Mouse (Mus musculus): ENCODE measurements at regions not wholly inside any gene's neighbourhood (a gene's known extent, or its start where the extent isn't known, plus 50 kb on each side); places are given as distances from the start of the nearest gene placed in this dataset.

- Histone ChIP-seq H3K36me3 (ENCODE audit: poor library complexity, severe bottlenecking) (no peaks in the 10 kb centered on the region), H3K27me3 (no peaks in the 10 kb centered on the region), H3K9ac (no peak overlapping the region), H3K4me3 (no peak overlapping the region), H3K27ac (no peak overlapping the region), H3K4me1 (no peaks in the 10 kb centered on the region), H3K4me2 (no peak overlapping the region), H3K9me3 (replicated peaks) (no peaks in the 10 kb centered on the region)
- ATAC-seq, result peak; percentile 36; the same call in 1 of the 2 replicates
- 56% methylated on average over 3 of the region's 3 CpGs for WGBS
Observed at GRCm38 (mm10) chr4:9935949-9936348, 938.3 kb upstream of the 2610301B20Rik start.

DNA sequence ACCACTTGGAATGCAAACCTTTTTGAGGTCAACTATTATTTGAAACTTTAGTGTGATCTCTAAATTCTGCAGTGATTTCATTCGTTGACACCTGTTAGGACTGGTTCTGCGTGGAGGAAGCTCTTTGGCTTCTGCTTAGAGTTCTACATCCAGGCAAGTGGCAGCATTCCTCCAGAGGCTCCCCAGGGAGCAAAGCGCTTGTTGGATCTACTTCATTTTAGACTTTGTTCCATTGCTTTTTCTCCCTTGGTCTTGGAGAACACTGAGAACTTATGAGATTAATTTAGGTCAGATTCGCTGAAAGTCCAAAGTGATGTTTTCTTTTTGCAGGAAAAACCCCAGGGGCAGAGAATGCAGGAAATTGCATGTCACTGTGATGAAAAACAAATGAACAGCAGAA, 922.9 kb upstream of the 2610301B20Rik start:
- H3K4me1 ChIP-seq, result no peaks in the 10 kb centered on the region
- H3K9me3 ChIP-seq (replicated peaks), result no peaks in the 10 kb centered on the region
- no peak overlapping the region for H3K9ac ChIP-seq
- 92% methylated on average over 4 of the region's 4 CpGs for WGBS
- no peaks in the 10 kb centered on the region for H3K36me3 ChIP-seq (ENCODE audit: poor library complexity, severe bottlenecking)
- no peak overlapping the region for H3K4me3 ChIP-seq
- no peak overlapping the region for H3K27ac ChIP-seq
- no peak overlapping the region for H3K4me2 ChIP-seq
- ATAC-seq, result no peak
- no peaks in the 10 kb centered on the region for H3K27me3 ChIP-seq

DNA sequence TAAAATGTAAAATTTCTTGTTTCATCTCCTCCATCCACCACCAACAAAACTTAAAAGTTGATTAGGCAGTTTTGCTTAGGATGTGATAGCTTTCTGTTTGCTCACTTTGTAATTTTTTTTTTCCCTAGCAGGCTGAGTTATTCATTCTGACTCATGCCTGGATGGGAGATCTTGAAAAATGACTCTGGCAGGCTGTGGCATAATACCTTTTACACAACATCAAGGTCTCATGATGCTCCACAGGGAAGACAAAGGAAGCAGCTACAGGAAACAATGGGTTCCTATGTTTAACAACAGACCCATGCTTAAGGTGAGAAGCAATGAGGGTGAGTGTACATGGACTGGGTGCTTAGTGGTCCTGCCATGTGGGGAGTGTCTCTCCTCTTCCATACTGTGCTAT, 899.7 kb upstream of the 2610301B20Rik start:
- Histone ChIP-seq H3K36me3 (ENCODE audit: poor library complexity, severe bottlenecking) (no peaks in the 10 kb centered on the region), H3K27ac (no peak overlapping the region), H3K4me2 (no peak overlapping the region), H3K9me3 (replicated peaks) (no peaks in the 10 kb centered on the region), H3K4me1 (no peaks in the 10 kb centered on the region), H3K27me3 (no peaks in the 10 kb centered on the region), H3K4me3 (no peak overlapping the region), H3K9ac (no peak overlapping the region)
- no peak for ATAC-seq

- Histone ChIP-seq H3K27ac (no peak overlapping the region), H3K36me3 (ENCODE audit: poor library complexity, severe bottlenecking) (no peaks in the 10 kb centered on the region), H3K4me1 (no peaks in the 10 kb centered on the region), H3K4me2 (no peak overlapping the region), H3K9ac (no peak overlapping the region), H3K9me3 (replicated peaks) (no peaks in the 10 kb centered on the region), H3K27me3 (no peaks in the 10 kb centered on the region), H3K4me3 (no peak overlapping the region)
- no peak for ATAC-seq
- 89% methylated on average over 3 of the region's 3 CpGs for WGBS
Observed at GRCm38 (mm10) chr4:9981354-9982040, 892.8 kb upstream of the 2610301B20Rik start.

DNA sequence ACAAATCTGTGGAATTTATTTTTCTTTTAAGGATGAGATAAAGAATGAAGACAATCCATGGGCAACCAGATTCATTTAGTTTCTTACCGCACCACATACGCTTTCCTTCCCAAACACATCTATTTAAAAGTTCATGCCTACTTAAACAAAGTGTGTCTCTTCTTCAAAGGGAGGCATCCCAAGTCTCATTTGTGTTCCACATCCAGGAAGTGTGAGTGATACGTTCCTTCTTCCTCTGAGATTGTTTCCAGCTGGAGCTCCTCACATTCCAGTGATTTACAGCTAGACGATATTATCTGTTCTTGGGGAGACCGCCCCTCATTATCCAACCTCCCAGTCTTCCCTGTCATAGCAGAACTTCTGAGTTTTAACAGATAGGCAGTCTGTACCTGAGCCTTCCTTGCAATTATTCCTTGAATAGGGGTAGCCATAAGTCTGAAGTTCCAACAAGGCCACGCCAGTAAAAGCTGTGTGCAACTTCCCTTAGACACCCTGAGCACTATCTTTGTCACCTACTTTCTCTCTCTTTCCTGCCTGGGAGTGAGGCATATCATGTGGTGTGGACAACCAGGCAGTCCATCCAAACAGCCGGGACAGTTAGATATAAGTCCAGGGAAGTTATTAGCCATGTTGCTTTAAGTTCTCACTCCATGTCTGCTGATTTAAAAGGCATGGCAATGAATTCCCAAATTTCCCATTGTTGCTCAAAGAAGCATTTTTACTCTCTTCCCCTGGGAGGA, 891.3 kb upstream of the 2610301B20Rik start:
- ATAC-seq, result no peak
- Histone ChIP-seq H3K4me2 (no peak overlapping the region), H3K9me3 (replicated peaks) (no peaks in the 10 kb centered on the region), H3K4me1 (no peaks in the 10 kb centered on the region), H3K4me3 (no peak overlapping the region), H3K36me3 (ENCODE audit: poor library complexity, severe bottlenecking) (no peaks in the 10 kb centered on the region), H3K27ac (no peak overlapping the region), H3K27me3 (no peaks in the 10 kb centered on the region), H3K9ac (no peak overlapping the region)
- WGBS, result 91% methylated on average over 7 of the region's 7 CpGs

DNA sequence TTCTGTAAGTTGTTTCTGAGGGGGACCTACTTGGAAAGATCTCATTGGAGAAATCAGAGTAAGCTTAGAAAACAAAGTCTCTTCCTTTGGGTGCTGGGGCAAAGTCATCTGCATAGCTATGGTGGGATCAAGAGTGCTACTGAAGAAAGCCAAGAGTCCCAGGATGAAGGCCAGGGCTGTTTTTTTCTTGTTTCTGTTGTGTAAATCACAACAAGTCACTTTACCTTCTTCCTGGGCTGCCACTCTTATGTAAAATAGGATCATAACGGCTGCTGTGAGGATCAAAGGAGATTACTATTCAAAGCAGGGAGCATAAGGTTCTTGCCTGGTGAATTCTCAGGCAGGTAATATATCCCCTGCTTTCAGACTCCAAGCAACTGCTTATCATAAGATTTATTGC, 880.4 kb upstream of the 2610301B20Rik start:
- Histone ChIP-seq H3K4me1 (no peaks in the 10 kb centered on the region), H3K4me3 (no peak overlapping the region), H3K9me3 (replicated peaks) (no peaks in the 10 kb centered on the region), H3K4me2 (no peak overlapping the region), H3K27me3 (no peaks in the 10 kb centered on the region), H3K36me3 (ENCODE audit: poor library complexity, severe bottlenecking) (no peaks in the 10 kb centered on the region), H3K27ac (no peak overlapping the region), H3K9ac (no peak overlapping the region)
- WGBS, result 20% methylated on average over 1 of the region's 1 CpGs
- no peak for ATAC-seq

DNA sequence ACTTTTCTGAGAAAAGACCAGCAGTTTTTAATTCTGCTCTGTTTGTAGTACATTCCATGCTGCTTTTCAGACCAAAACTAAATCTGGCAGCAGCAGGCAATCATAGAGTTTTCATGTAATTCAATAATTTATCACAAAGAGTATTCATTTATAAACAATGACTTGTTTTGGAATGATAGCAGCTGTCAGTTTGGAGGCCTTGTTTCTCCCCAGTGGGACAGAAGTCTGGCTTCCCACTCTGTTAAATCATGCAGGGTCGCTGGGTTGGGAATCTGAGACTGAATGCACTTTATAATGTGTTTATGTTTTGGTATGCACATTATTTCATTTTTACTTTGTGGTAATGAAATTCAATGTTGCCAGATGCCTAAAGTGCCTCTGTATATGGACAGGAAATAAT, 879.8 kb upstream of the 2610301B20Rik start:
- ATAC-seq, result no peak
- Histone ChIP-seq H3K36me3 (ENCODE audit: poor library complexity, severe bottlenecking) (no peaks in the 10 kb centered on the region), H3K27me3 (no peaks in the 10 kb centered on the region), H3K4me1 (no peaks in the 10 kb centered on the region), H3K9ac (no peak overlapping the region), H3K4me2 (no peak overlapping the region), H3K27ac (no peak overlapping the region), H3K4me3 (no peak overlapping the region), H3K9me3 (replicated peaks) (no peaks in the 10 kb centered on the region)
- 74% methylated on average over 1 of the region's 1 CpGs for WGBS

GRCm38 (mm10) chr4:10030316-10030715, 844.0 kb upstream of the 2610301B20Rik start:
- H3K27ac ChIP-seq, result no peak overlapping the region
- no peak overlapping the region for H3K4me2 ChIP-seq
- H3K36me3 ChIP-seq (ENCODE audit: poor library complexity, severe bottlenecking), result no peaks in the 10 kb centered on the region
- no peak overlapping the region for H3K9ac ChIP-seq
- H3K27me3 ChIP-seq, result no peaks in the 10 kb centered on the region
- no peak for ATAC-seq
- H3K4me3 ChIP-seq, result no peak overlapping the region
- H3K9me3 ChIP-seq (replicated peaks), result no peaks in the 10 kb centered on the region
- H3K4me1 ChIP-seq, result no peaks in the 10 kb centered on the region

DNA sequence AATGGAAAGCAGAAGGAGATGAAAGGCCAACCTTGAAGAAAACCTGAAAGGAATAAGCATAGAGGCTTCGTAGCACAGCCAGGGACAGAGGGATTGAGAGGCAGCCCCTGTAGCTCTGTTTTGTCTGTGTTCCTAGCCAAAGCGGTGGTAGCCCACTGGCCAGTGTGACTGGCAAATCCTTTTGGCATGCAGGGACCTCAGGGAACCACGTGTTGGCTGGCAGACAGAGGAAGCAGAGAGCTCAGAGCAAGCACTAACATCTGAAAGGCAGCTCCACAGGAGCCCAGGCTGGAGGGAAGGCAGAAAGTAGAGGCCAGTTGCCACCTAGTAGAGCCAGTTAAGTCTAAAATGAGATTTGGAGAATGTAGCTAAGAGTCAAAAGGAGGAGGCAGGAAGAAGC, 842.5 kb upstream of the 2610301B20Rik start:
- no peaks in the 10 kb centered on the region for H3K36me3 ChIP-seq (ENCODE audit: poor library complexity, severe bottlenecking)
- no peaks in the 10 kb centered on the region for H3K9me3 ChIP-seq (replicated peaks)
- WGBS, result 18% methylated on average over 3 of the region's 3 CpGs
- H3K27ac ChIP-seq, result no peak overlapping the region
- no peak overlapping the region for H3K4me2 ChIP-seq
- ATAC-seq, result no peak; the same call in 1 of the 2 replicates
- no peaks in the 10 kb centered on the region for H3K27me3 ChIP-seq
- H3K4me1 ChIP-seq, result no peaks in the 10 kb centered on the region
- no peak overlapping the region for H3K4me3 ChIP-seq
- no peak overlapping the region for H3K9ac ChIP-seq

GRCm38 (mm10) chr4:10035336-10035735, 839.0 kb upstream of the 2610301B20Rik start:
- no peak overlapping the region for H3K9ac ChIP-seq
- no peaks in the 10 kb centered on the region for H3K9me3 ChIP-seq (replicated peaks)
- no peak overlapping the region for H3K4me3 ChIP-seq
- no peak for ATAC-seq
- no peaks in the 10 kb centered on the region for H3K4me1 ChIP-seq
- H3K4me2 ChIP-seq, result no peak overlapping the region
- no peak overlapping the region for H3K27ac ChIP-seq
- H3K36me3 ChIP-seq (ENCODE audit: poor library complexity, severe bottlenecking), result no peaks in the 10 kb centered on the region
- H3K27me3 ChIP-seq, result no peaks in the 10 kb centered on the region
- 96% methylated on average over 1 of the region's 1 CpGs for WGBS

DNA sequence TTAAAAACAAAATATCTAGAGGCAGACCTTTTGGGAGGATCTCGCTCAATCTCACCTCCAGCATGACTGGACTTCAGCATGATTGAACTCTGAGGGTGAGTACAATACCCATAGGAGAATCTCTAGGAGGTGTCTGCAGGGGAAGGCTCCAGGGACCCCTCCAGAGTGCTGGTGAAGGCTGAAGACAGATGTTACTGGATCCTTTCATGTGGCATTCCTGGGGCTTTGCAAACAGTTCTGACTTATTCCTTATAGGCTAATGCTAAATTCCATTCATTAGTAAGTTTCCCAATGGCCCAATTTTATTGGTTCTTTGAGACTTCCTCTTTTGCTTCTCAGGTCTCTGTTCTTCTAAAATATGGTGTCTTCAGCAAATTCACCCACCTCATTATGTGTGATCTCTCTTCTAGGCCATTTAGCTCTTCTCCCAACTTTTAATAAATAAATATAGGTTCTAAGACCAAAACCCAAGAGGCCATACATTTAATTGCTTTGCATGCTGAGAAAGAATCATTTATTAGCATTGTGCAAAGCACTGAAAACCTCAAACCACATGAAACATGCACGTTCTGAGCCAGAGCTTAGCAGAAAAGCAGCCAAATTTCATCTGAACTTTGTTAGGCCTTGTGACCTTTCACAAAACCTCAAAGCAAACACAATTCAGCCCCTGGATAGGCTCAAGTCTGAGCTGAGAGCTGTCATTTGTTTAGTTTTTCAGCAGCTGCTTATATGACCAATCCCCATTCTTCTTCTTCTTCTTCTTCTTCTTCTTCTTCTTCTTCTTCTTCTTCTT, 832.8 kb upstream of the 2610301B20Rik start:
- WGBS, result 76% methylated on average over 2 of the region's 2 CpGs
- Histone ChIP-seq H3K4me2 (no peak overlapping the region), H3K9ac (no peak overlapping the region), H3K27me3 (no peaks in the 10 kb centered on the region), H3K36me3 (ENCODE audit: poor library complexity, severe bottlenecking) (no peaks in the 10 kb centered on the region), H3K4me3 (no peak overlapping the region), H3K4me1 (no peaks in the 10 kb centered on the region), H3K27ac (no peak overlapping the region), H3K9me3 (replicated peaks) (no peaks in the 10 kb centered on the region)
- no peak for ATAC-seq

DNA sequence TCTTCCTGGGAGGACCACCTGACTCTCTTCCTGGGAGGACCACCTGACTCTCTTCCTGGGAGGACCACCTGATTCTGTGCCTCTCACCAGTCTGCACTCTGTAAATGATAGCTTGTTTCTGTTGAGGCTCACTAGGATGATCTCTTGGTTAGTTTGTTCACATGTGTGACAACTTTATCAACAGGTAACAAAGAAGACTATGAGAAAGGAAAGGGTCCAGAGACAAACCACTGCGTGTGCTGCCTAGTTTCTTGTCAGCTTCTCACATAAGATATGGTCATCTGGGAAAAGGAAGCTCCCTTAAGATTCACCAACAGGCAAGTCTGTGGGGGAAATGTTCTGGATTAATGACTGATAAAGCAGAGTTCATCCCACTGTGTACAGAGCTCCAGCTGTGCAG, 825.5 kb upstream of the 2610301B20Rik start:
- Histone ChIP-seq H3K4me1 (peaks cover 8% of the 10 kb centered on the region; the same call in 1 of the 2 replicates), H3K9ac (no peak overlapping the region), H3K4me3 (no peak overlapping the region), H3K27me3 (no peaks in the 10 kb centered on the region), H3K4me2 (no peak overlapping the region), H3K27ac (no peak overlapping the region), H3K9me3 (replicated peaks) (no peaks in the 10 kb centered on the region), H3K36me3 (ENCODE audit: poor library complexity, severe bottlenecking) (no peaks in the 10 kb centered on the region)
- 91% methylated on average over 1 of the region's 1 CpGs for WGBS
- no peak for ATAC-seq

Data from forebrain, embryonic 13.5 days (tissue).